Mouse (Mus musculus) embryonic facial prominence, embryonic 11.5 days (tissue): Measurements from ENCODE around the gene Polr3f. TPM values are rescaled to one million over a fixed set of nuclear protein-coding genes. Genes with fewer than 3 reads are reported as not detected.

Experiments
- ATAC-seq: fragments of 200-750 bp; cut with Nextera tagmentation; replicated peaks from 2 replicates; pipeline ENCODE4 v1.8.0; 2017; ENCODE audit warnings: low read depth; ENCODE audit not compliant: insufficient number of reproducible peaks, low FRiP score, low TSS enrichment
- DNase-seq: peaks from one replicate; pipeline ENCODE4 v3.0.0-alpha.2; 2015; ENCODE audit warnings: low spot score
- H3K27ac ChIP-seq: fragments of 300-500 bp; sonication (generic); replicated peaks from 2 replicates; pipeline ENCODE4 v1.5.1; 2014; ENCODE audit warnings: mild to moderate bottlenecking, low read depth, low read length, control low read depth
- H3K27me3 ChIP-seq: fragments of 300-500 bp; sonication (generic); 2 replicates; pipeline ENCODE4 v1.6.1; 2014; ENCODE audit warnings: mild to moderate bottlenecking, low read length, moderate library complexity, mixed read lengths; ENCODE audit not compliant: control insufficient read depth, insufficient read depth
- H3K36me3 ChIP-seq: fragments of 300-500 bp; sonication (generic); replicated peaks from 2 replicates; pipeline ENCODE4 v1.6.1; 2014; ENCODE audit warnings: low read depth, mild to moderate bottlenecking, low read length, moderate library complexity, mixed read lengths; ENCODE audit not compliant: control insufficient read depth, insufficient read depth
- H3K4me1 ChIP-seq: fragments of 300-500 bp; sonication (generic); 2 replicates; pipeline ENCODE4 v1.6.1; 2014; ENCODE audit warnings: low read length, mixed read lengths; ENCODE audit not compliant: control insufficient read depth, insufficient read depth
- H3K4me2 ChIP-seq: fragments of 300-500 bp; sonication (generic); 2 replicates; pipeline ENCODE4 v1.6.1; 2014; ENCODE audit warnings: low read depth, mild to moderate bottlenecking, control low read depth, low read length, moderate library complexity
- H3K4me3 ChIP-seq: fragments of 300-500 bp; sonication (generic); 2 replicates; pipeline ENCODE4 v1.5.1; 2014; ENCODE audit warnings: low read depth, low read length, control low read depth
- H3K9ac ChIP-seq: fragments of 300-500 bp; sonication (generic); replicated peaks from 2 replicates; pipeline ENCODE4 v1.6.1; 2014; ENCODE audit warnings: mild to moderate bottlenecking, control low read depth, low read length
- H3K9me3 ChIP-seq: fragments of 300-500 bp; sonication (generic); replicated peaks from 2 replicates; pipeline ENCODE4 v1.6.1; 2016; ENCODE audit warnings: mild to moderate bottlenecking, low read length, inconsistent platforms, mixed read lengths; ENCODE audit not compliant: control insufficient read depth
- WGBS: fragments of 180-500 bp; shearing (Covaris S2); extraction: QIAGEN DNeasy Blood & Tissue Kit; methylation state at CpG from one replicate; pipeline ENCODE4 v1.1.7; 2014; 5-methylcytosine and 5-hydroxymethylcytosine counted together
- polyA plus RNA-seq: library from polyadenylated mRNA; unstranded; fragments of >200 nt; fragmentation: Nextera tagmentation; extraction: Ambion mirVana; gene quantifications from 2 replicates; pipeline ENCODE4 v1.2.1, GENCODE M21; 2014

Gene Polr3f
- polyA plus RNA-seq, 1 experiment from 2014 or later, result 28.0 TPM

DNA sequence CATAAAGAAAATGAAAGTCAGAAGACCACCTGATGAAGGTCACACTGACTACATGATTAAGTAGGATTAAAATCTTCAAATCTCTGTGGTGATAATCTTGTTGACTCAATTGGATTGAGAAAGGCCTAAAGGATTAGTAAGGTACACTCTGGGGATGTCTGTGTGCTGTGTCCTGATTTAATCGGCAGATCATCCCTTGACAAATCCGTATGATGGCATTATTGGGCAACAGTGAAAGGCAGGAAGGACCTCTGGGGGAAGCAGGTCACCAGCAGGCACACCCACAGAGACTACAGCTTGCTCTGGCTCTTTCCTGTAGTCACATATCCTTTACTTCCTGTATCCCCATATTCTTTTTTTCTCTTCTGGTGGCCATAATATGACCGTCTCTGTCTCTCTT lies 7.7 kb upstream of the Polr3f start:
- DNase-seq (no peak), ATAC-seq (no peak)
- Histone ChIP-seq H3K4me1 (no peaks in the 10 kb centered on the region), H3K27me3 (no peaks in the 10 kb centered on the region), H3K36me3 (no peaks in the 10 kb centered on the region), H3K4me3 (no peak overlapping the region), H3K27ac (no peak overlapping the region), H3K4me2 (no peak overlapping the region), H3K9ac (no peak overlapping the region), H3K9me3 (no peaks in the 10 kb centered on the region)
- WGBS, result 67% methylated on average over 3 of the region's 3 CpGs

DNA sequence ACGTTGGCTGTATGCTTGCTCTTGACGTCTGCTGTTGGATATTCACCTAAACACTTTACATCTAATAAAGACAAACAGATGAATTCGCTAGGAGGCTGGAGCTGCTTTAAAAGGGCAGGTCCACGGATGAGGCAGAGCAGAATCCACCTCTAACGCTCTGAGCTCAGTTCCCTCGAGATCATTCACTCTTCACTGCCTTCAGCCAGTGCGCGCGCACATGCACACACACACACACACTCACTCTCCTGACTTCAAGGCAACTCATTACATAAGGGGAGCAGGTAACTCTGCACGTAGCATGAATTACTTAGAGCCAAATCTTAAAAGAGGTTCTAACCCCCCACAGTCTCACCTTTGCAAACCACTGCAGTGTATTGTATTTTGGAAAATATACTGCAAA lies 1.7 kb upstream of the Polr3f start:
- no peak overlapping the region for H3K4me3 ChIP-seq
- H3K4me2 ChIP-seq, result no peak overlapping the region
- no peaks in the 10 kb centered on the region for H3K27me3 ChIP-seq
- H3K36me3 ChIP-seq, result no peaks in the 10 kb centered on the region; the same call in 1 of the 2 replicates
- H3K27ac ChIP-seq, result no peak overlapping the region
- WGBS, result 54% methylated on average over 10 of the region's 10 CpGs
- DNase-seq, result no peak
- H3K9me3 ChIP-seq, result no peaks in the 10 kb centered on the region
- no peaks in the 10 kb centered on the region for H3K4me1 ChIP-seq
- H3K9ac ChIP-seq, result no peak overlapping the region
- no peak for ATAC-seq

DNA sequence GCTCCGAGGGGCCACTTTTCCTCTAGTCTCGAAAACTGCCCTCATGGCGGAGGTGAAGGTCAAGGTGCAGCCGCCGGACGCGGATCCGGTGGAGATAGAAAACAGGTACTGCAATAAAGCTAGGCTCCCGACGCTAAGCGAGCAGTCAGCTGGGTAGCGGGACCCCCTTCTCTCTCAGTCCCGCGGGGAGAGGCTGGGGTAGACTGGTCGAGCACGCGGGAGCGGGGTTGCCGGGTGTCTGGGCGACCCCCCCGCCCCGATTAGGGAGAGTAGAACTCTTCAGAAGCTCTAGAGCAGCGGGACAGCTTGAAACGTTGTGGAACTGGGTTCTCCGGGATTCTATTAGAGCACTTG lies 280 bp downstream of the Polr3f start:
- Histone ChIP-seq H3K4me3 (peak overlapping the region; percentile 97), H3K4me1 (no peaks in the 10 kb centered on the region), H3K27ac (peak overlapping the region; percentile 85), H3K36me3 (peaks cover 2% of the 10 kb centered on the region; the same call in 1 of the 2 replicates), H3K9ac (peak overlapping the region; percentile 84), H3K27me3 (no peaks in the 10 kb centered on the region), H3K9me3 (no peaks in the 10 kb centered on the region), H3K4me2 (peak overlapping the region; percentile 84)
- ATAC-seq (peak; percentile 65), DNase-seq (no peak)
- under 1% methylated on average over 25 of the region's 25 CpGs for WGBS

DNA sequence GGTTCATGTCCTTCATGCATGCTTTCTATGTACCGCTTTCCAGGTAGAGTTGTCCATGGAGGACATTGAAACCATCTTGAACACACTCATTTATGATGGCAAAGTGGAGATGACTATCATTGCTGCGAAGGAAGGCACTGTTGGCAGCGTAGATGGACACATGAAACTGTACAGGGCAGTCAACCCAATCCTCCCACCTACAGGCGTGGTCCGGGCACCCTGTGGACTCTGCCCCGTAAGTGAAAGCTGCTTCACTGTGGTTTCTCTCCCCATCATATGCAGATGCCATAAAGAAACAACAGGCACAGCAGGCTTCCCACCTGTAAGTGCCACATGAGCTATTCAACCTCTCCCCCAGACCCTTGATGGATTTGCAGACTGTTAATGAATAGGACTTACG lies 9.6 kb downstream of the Polr3f start:
- peaks cover 9% of the 10 kb centered on the region for H3K36me3 ChIP-seq
- WGBS, result 94% methylated on average over 7 of the region's 7 CpGs
- no peak overlapping the region for H3K4me2 ChIP-seq
- H3K27me3 ChIP-seq, result no peaks in the 10 kb centered on the region
- no peak overlapping the region for H3K9ac ChIP-seq
- ATAC-seq, result no peak
- H3K4me1 ChIP-seq, result no peaks in the 10 kb centered on the region
- H3K9me3 ChIP-seq, result no peaks in the 10 kb centered on the region
- no peak overlapping the region for H3K27ac ChIP-seq
- no peak for DNase-seq
- H3K4me3 ChIP-seq, result no peak overlapping the region

DNA sequence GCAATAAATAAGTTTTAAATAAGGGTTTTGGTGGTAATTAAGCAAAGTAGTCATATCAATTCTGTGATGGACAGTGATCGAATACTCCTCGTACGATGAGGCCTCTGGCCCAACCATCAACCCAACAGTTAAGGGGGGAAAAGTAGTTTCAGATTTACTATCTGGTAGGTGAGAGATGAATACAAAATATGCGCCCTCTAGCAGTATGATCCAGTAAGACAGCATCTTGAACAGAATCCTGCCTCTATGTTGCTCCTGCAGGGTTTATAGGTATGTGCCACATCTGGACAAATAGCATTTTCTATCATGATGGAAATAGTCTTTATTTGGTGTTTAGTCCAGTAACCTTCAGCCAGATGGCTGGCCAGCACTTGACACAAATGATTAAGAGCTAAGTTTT lies 13.7 kb downstream of the Polr3f start:
- ATAC-seq (no peak), DNase-seq (peak; percentile 32)
- peaks cover 3% of the 10 kb centered on the region for H3K36me3 ChIP-seq

DNA sequence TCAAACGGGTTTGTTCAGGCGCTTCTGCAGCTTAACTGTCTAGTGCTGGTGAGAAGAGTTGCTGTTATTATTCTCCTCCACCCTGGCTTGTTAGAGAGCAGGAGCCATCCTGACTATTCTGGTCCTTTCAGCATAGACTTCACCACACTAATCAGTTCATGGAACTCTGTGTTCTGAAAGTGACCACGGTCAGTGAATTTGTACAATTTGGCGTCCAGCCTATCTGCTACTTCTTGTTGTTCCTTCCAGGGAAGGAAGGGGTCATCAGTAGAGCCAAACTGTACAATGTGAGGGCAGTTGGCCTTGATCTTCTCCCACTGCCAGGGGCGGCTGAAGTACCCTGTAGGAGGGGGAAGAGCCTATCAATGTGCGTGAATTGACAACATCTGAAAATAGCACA lies 16.2 kb downstream of the Polr3f start:
- ATAC-seq (no peak), DNase-seq (no peak)
- no peak overlapping the region for H3K9ac ChIP-seq
- no peaks in the 10 kb centered on the region for H3K9me3 ChIP-seq
- 89% methylated on average over 6 of the region's 6 CpGs for WGBS
- H3K27me3 ChIP-seq, result no peaks in the 10 kb centered on the region
- H3K36me3 ChIP-seq, result peaks cover 3% of the 10 kb centered on the region; the same call in 1 of the 2 replicates
- H3K4me2 ChIP-seq, result no peak overlapping the region
- H3K4me1 ChIP-seq, result no peaks in the 10 kb centered on the region
- H3K27ac ChIP-seq, result no peak overlapping the region
- H3K4me3 ChIP-seq, result no peak overlapping the region

More for the DNA sequence above, 13.7 kb downstream of the Polr3f start:
- H3K4me1 ChIP-seq, result no peaks in the 10 kb centered on the region
- H3K9ac ChIP-seq, result no peak overlapping the region
- H3K27ac ChIP-seq, result no peak overlapping the region
- H3K27me3 ChIP-seq, result no peaks in the 10 kb centered on the region
- H3K4me3 ChIP-seq, result no peak overlapping the region
- H3K9me3 ChIP-seq, result no peaks in the 10 kb centered on the region
- 91% methylated on average over 4 of the region's 4 CpGs for WGBS
- no peak overlapping the region for H3K4me2 ChIP-seq

DNA sequence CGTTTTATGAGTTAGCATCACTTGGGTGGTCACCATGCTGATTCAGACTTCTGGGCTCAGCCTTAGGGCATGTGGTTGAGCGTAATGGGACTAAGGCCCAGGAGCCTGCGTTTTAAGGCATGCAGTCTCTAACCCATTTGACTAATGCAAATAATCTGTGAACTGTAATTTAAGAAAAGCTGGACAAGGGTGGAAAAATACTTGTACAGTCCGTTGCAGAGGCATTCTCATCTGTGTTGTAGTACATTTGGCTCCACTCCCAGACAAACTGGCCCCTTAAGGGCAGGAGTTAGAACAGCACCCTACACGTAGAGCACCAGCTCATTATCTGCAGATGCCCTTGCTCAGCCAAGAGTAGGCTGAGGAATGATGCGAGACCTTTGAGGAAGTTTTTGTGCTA lies 17.1 kb downstream of the Polr3f start:
- Histone ChIP-seq H3K9ac (no peak overlapping the region), H3K4me2 (no peak overlapping the region), H3K36me3 (no peaks in the 10 kb centered on the region; the same call in 1 of the 2 replicates)

DNA sequence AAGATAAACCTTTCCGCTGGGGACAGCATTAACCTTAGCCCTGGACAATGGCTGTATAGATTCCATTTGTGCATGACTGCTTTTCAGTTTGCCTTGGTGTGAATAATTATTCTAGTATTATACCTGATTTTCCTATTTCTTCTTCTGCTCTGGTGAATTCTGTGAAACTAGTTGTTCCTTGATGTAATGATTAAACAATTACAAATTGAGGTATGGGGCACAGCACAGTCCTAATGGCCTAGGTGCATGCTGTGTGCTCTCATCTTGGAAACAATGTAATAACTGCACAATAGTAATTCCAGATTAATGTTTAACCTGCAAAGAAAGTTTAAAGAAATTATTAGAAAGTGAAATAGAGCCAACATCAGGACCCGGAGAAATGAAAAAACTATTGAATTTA lies 17.5 kb downstream of the Polr3f start:
- Histone ChIP-seq H3K9me3 (no peaks in the 10 kb centered on the region), H3K27me3 (no peaks in the 10 kb centered on the region), H3K9ac (no peak overlapping the region), H3K36me3 (no peaks in the 10 kb centered on the region), H3K27ac (no peak overlapping the region), H3K4me3 (no peak overlapping the region), H3K4me1 (no peaks in the 10 kb centered on the region), H3K4me2 (no peak overlapping the region)
- WGBS, result 94% methylated on average over 2 of the region's 2 CpGs
- ATAC-seq, result no peak
- no peak for DNase-seq

More for the DNA sequence above, 17.1 kb downstream of the Polr3f start:
- no peak for DNase-seq
- Histone ChIP-seq H3K4me1 (no peaks in the 10 kb centered on the region), H3K27ac (no peak overlapping the region), H3K27me3 (no peaks in the 10 kb centered on the region), H3K4me3 (no peak overlapping the region), H3K9me3 (no peaks in the 10 kb centered on the region)
- ATAC-seq, result no peak
- WGBS, result 91% methylated on average over 6 of the region's 6 CpGs
